Mouse (Mus musculus): Measurements from ENCODE around the gene Bax.
A peak's percentile ranks its signal among the peaks of the same experiment; 100 is the strongest.

The Bax gene

GRCm38 (mm10) chr7:45413864-45414739 lies 52.6 kb downstream of the Bax start:
- no peak for DNase-seq

- DNase-seq, result peak; percentile 29 to 49
These were observed 53.4 kb downstream of the Bax start, which contains the start of gene Ntf5 for GRCm38 (mm10) chr7:45413113-45413863. Ntf5 (plus strand) TSS chr7:45413695.

GRCm38 (mm10) chr7:45412421-45412820 lies 54.3 kb downstream of the Bax start:
- DNase-seq, result no peak

Measured in thymus, postnatal 36 days (tissue).